Mouse (Mus musculus): ENCODE measurements around the gene Sncg. TPM values are rescaled to one million over a fixed set of nuclear protein-coding genes. Genes with fewer than 3 reads are reported as not detected.

Sncg gene
- total and polyA plus RNA-seq, 3 experiments = not detected

GRCm38 (mm10) chr14:34398901-34399300 lies 24.3 kb upstream of the Sncg start:
- Histone ChIP-seq H3K79me2 (ENCODE audit: control insufficient read depth, insufficient read depth, low read length, poor library complexity) (no peaks in the 10 kb centered on the region), H3K27ac (ENCODE audit: control insufficient read depth, low read depth, low read length) (no peak overlapping the region), H3K9ac (ENCODE audit: control insufficient read depth, low read depth, low read length, poor library complexity, severe bottlenecking) (no peak overlapping the region), H3K36me3 (ENCODE audit: control insufficient read depth in 1 of 2, insufficient read depth in 2 of 2, low read length in 2 of 2) (no peaks in the 10 kb centered on the region), H3K4me3 (ENCODE audit: control insufficient read depth in 1 of 2, insufficient read depth in 1 of 2, low read depth in 2 of 2, low read length in 2 of 2) (no peak overlapping the region), H3K27me3 (ENCODE audit: control insufficient read depth in 1 of 2, insufficient read depth in 2 of 2, low read length in 2 of 2) (no peaks in the 10 kb centered on the region), H3K4me1 (ENCODE audit: control insufficient read depth in 1 of 2, insufficient read depth in 2 of 2, low read length in 2 of 2) (no peaks in the 10 kb centered on the region), H3K9me3 (replicated peaks; ENCODE audit: insufficient read depth, low read length) (no peaks in the 10 kb centered on the region)
- DNase-seq (ENCODE audit: low read depth, low spot score) = no peak
- TF ChIP-seq GATA1 (IDR thresholded peaks at IDR 0.05; ENCODE audit: low read depth, low read length) (no peak), ELF1 (IDR thresholded peaks at IDR 0.05; ENCODE audit: low read depth, low read length) (no peak), JUND (IDR thresholded peaks at IDR 0.05; ENCODE audit: low read depth, low read length) (no peak)

- no peak for TF ChIP-seq POLR2AphosphoS5 (IDR thresholded peaks at IDR 0.05; ENCODE audit: borderline replicate concordance, low read depth, low read length)
- no peak for TF ChIP-seq MAZ (IDR thresholded peaks at IDR 0.05; ENCODE audit: low read depth, low read length)
- no peak for TF ChIP-seq NELFE (IDR thresholded peaks at IDR 0.05; ENCODE audit: low read depth, low read length)
- no peak for TF ChIP-seq ZKSCAN1 (IDR thresholded peaks at IDR 0.05; ENCODE audit: low read depth, low read length)
- no peak for TF ChIP-seq JUND (IDR thresholded peaks at IDR 0.05; ENCODE audit: low read depth, low read length)
- Histone ChIP-seq H3K9ac (ENCODE audit: control insufficient read depth, low read depth, low read length, poor library complexity, severe bottlenecking) (no peak overlapping the region), H3K36me3 (ENCODE audit: control insufficient read depth in 1 of 2, insufficient read depth in 2 of 2, low read length in 2 of 2) (no peaks in the 10 kb centered on the region), H3K4me1 (ENCODE audit: control insufficient read depth in 1 of 2, insufficient read depth in 2 of 2, low read length in 2 of 2) (no peaks in the 10 kb centered on the region), H3K79me2 (ENCODE audit: control insufficient read depth, insufficient read depth, low read length, poor library complexity) (no peaks in the 10 kb centered on the region), H3K27ac (ENCODE audit: control insufficient read depth, low read depth, low read length) (no peak overlapping the region), H3K4me3 (ENCODE audit: control insufficient read depth in 1 of 2, insufficient read depth in 1 of 2, low read depth in 2 of 2, low read length in 2 of 2) (no peak overlapping the region), H3K27me3 (ENCODE audit: control insufficient read depth in 1 of 2, insufficient read depth in 2 of 2, low read length in 2 of 2) (no peaks in the 10 kb centered on the region), H3K9me3 (replicated peaks; ENCODE audit: insufficient read depth, low read length) (no peaks in the 10 kb centered on the region)
- no peak for DNase-seq (ENCODE audit: low read depth, low spot score)
Observed at GRCm38 (mm10) chr14:34397871-34398270, 23.3 kb upstream of the Sncg start.

GRCm38 (mm10) chr14:34393295-34393694 lies 18.7 kb upstream of the Sncg start:
- no peaks in the 10 kb centered on the region for H3K4me1 ChIP-seq (ENCODE audit: control insufficient read depth in 1 of 2, insufficient read depth in 2 of 2, low read length in 2 of 2)
- H3K9me3 ChIP-seq (replicated peaks; ENCODE audit: insufficient read depth, low read length) = no peaks in the 10 kb centered on the region
- TF ChIP-seq CHD1 (IDR thresholded peaks at IDR 0.05; ENCODE audit: low read depth, low read length) (no peak), BHLHE40 (IDR thresholded peaks at IDR 0.05; ENCODE audit: borderline replicate concordance, low read depth, low read length) (no peak), KAT2A (conservative IDR thresholded peaks at IDR 0.05; ENCODE audit: low read depth, low read length) (no peak), JUND (IDR thresholded peaks at IDR 0.05; ENCODE audit: low read depth, low read length) (no peak), MAX (IDR thresholded peaks at IDR 0.05; ENCODE audit: low read length) (no peak), HCFC1 (IDR thresholded peaks at IDR 0.05; ENCODE audit: low read depth, low read length) (no peak), ZC3H11A (IDR thresholded peaks at IDR 0.05; ENCODE audit: low read depth, low read length) (no peak), POLR2AphosphoS5 (IDR thresholded peaks at IDR 0.05; ENCODE audit: borderline replicate concordance, low read depth, low read length) (no peak), MYC (IDR thresholded peaks at IDR 0.05; ENCODE audit: low read depth, low read length) (no peak), TBP (IDR thresholded peaks at IDR 0.05; ENCODE audit: low read depth, low read length) (no peak), ZKSCAN1 (IDR thresholded peaks at IDR 0.05; ENCODE audit: low read depth, low read length) (no peak), ZNF384 (IDR thresholded peaks at IDR 0.05; ENCODE audit: low read depth, low read length) (no peak), GABPA (IDR thresholded peaks at IDR 0.05; ENCODE audit: low read depth, low read length) (no peak), RAD21 (IDR thresholded peaks at IDR 0.05; ENCODE audit: low read depth, low read length) (no peak), MYB (IDR thresholded peaks at IDR 0.05; ENCODE audit: low read depth, low read length) (no peak), POLR2AphosphoS2 (IDR thresholded peaks at IDR 0.05; ENCODE audit: low read length) (no peak), E2F4 (IDR thresholded peaks at IDR 0.05; ENCODE audit: borderline replicate concordance, low read depth, low read length) (no peak)

More at GRCm38 (mm10) chr14:34393295-34393694, 18.7 kb upstream of the Sncg start:
- Histone ChIP-seq H3K9ac (ENCODE audit: control insufficient read depth, low read depth, low read length, poor library complexity, severe bottlenecking) (no peak overlapping the region), H3K36me3 (ENCODE audit: control insufficient read depth in 1 of 2, insufficient read depth in 2 of 2, low read length in 2 of 2) (no peaks in the 10 kb centered on the region), H3K27me3 (ENCODE audit: control insufficient read depth in 1 of 2, insufficient read depth in 2 of 2, low read length in 2 of 2) (no peaks in the 10 kb centered on the region), H3K27ac (ENCODE audit: control insufficient read depth, low read depth, low read length) (no peak overlapping the region), H3K79me2 (ENCODE audit: control insufficient read depth, insufficient read depth, low read length, poor library complexity) (no peaks in the 10 kb centered on the region), H3K4me3 (ENCODE audit: control insufficient read depth in 1 of 2, insufficient read depth in 1 of 2, low read depth in 2 of 2, low read length in 2 of 2) (no peak overlapping the region)
- DNase-seq (ENCODE audit: low read depth, low spot score) = no peak
